Comparison of ENCODE assay signal across 8 mouse cellular contexts in genomic region chr10:29535546-29536260, GRCm38 (mm10). TPM values are rescaled to one million over a fixed set of nuclear protein-coding genes. Genes with fewer than 3 reads are reported as not detected.
DNase-seq lines count a peak whose midpoint lies in the region; ATAC-seq and TF ChIP-seq lines count a peak whose summit lies in the region.

TSS of gene Rspo3 (minus strand) at chr10:29535867.

- H3K4me1 ChIP-seq in embryonic facial prominence, embryonic 13.5 days = peaks cover 18% of the 10 kb centered on the region; the same call in 1 of the 2 replicates
- peaks cover 17% of the 10 kb centered on the region for H3K4me1 ChIP-seq in heart, embryonic 16.5 days (ENCODE audit: control insufficient read depth, insufficient read depth, low read length)

- peak; percentile 27 for DNase-seq in ES-CJ7 (ENCODE audit: low read depth, low spot score)
- peak; percentile 45 for DNase-seq in adrenal gland, postnatal 14 days
- peak in 1 of 2 experiments; percentile 41 for DNase-seq in layer of hippocampus, adult 2 months (ENCODE audit: low spot score in 2 of 2)
- peak; percentile 42 for DNase-seq in lung, postnatal 10 days
- DNase-seq in right cerebral cortex, adult 18-20 months = peak; percentile 32

- WGBS in embryonic facial prominence, embryonic 13.5 days = under 1% methylated on average over 44 of the region's 44 CpGs
- WGBS in heart, embryonic 16.5 days = under 1% methylated on average over 43 of the region's 44 CpGs

- no peaks in the 10 kb centered on the region for H3K36me3 ChIP-seq in embryonic facial prominence, embryonic 13.5 days
- H3K36me3 ChIP-seq in heart, embryonic 16.5 days (ENCODE audit: control insufficient read depth, insufficient read depth) = no peaks in the 10 kb centered on the region

- H3K27ac ChIP-seq in embryonic facial prominence, embryonic 13.5 days = peak within 1 kb of the TSS; percentile 44; the same call in 1 of the 2 replicates
- no peak within 1 kb of the TSS for H3K27ac ChIP-seq in heart, embryonic 16.5 days (ENCODE audit: low read length)
- peak within 1 kb of the TSS; percentile 91 for H3K27ac ChIP-seq in layer of hippocampus, adult 2 months

- peaks cover 12% of the 10 kb centered on the region; the same call in 1 of the 2 replicates for H3K27me3 ChIP-seq in embryonic facial prominence, embryonic 13.5 days
- H3K27me3 ChIP-seq in heart, embryonic 16.5 days (ENCODE audit: control insufficient read depth, insufficient read depth, low read length) = peaks cover 6% of the 10 kb centered on the region; the same call in 1 of the 2 replicates

- peak; percentile 66; the same call in 1 of the 2 replicates for ATAC-seq in embryonic facial prominence, embryonic 13.5 days (ENCODE audit: insufficient number of reproducible peaks, insufficient read depth, low FRiP score, low TSS enrichment, low read depth)
- ATAC-seq in heart, embryonic 16.5 days (replicated peaks; ENCODE audit: extremely low read depth, insufficient read depth, low FRiP score) = peak; percentile 42
- ATAC-seq in monocyte, adult 5-6 weeks (replicated peaks; ENCODE audit: insufficient number of reproducible peaks, low FRiP score, low TSS enrichment, poor library complexity, severe bottlenecking) = no peak

- peak; percentile 32 for TF ChIP-seq CTCF in layer of hippocampus, adult 2 months (conservative IDR thresholded peaks at IDR 0.05)

- H3K9me3 ChIP-seq in embryonic facial prominence, embryonic 13.5 days = no peaks in the 10 kb centered on the region
- H3K9me3 ChIP-seq in heart, embryonic 16.5 days (replicated peaks; ENCODE audit: control insufficient read depth, low read length) = no peaks in the 10 kb centered on the region

- peak within 1 kb of the TSS; percentile 91 for H3K4me2 ChIP-seq in embryonic facial prominence, embryonic 13.5 days
- H3K4me2 ChIP-seq in heart, embryonic 16.5 days (ENCODE audit: low read depth, low read length) = peak within 1 kb of the TSS; percentile 84

- H3K9ac ChIP-seq in embryonic facial prominence, embryonic 13.5 days = peak within 1 kb of the TSS; percentile 82
- H3K9ac ChIP-seq in heart, embryonic 16.5 days (ENCODE audit: low read length) = peak within 1 kb of the TSS; percentile 76

- peak within 1 kb of the TSS; percentile 78 for H3K4me3 ChIP-seq in embryonic facial prominence, embryonic 13.5 days
- peak within 1 kb of the TSS; percentile 61 for H3K4me3 ChIP-seq in heart, embryonic 16.5 days (ENCODE audit: low read length)
- H3K4me3 ChIP-seq in layer of hippocampus, adult 2 months = peak within 1 kb of the TSS; percentile 84

RNA-seq across cellular contexts. Expression of gene Rspo3, which starts in this region (rescaled TPM):
- 9.0 and 9.5 TPM in 2 replicates for total RNA-seq in adrenal gland, postnatal 14 days (2021)
- polyA plus RNA-seq in embryonic facial prominence, embryonic 13.5 days (2015; fragmentation: Nextera tagmentation; extraction: Ambion mirVana) = 20.2 and 23.2 TPM in 2 replicates
- polyA plus RNA-seq in heart, embryonic 16.5 days (2015; fragmentation: Nextera tagmentation; extraction: Ambion mirVana) = 3.1 and 3.7 TPM in 2 replicates
- 10 to 100 TPM; 12.5 to 13.0 TPM for total RNA-seq in layer of hippocampus, adult 2 months (2021)
- not detected in 3 replicates for total RNA-seq in monocyte, adult 5-6 weeks (2017)
